Mouse (Mus musculus): Measurements from ENCODE around the gene Xk. TPM values are rescaled to one million over a fixed set of nuclear protein-coding genes. Genes with fewer than 3 reads are reported as not detected.

Gene Xk
- total RNA-seq (2023), result 10 to 100 TPM in 1 of 2 experiments, 1 to 10 TPM in 1; 6.4 to 11.3 TPM

DNA sequence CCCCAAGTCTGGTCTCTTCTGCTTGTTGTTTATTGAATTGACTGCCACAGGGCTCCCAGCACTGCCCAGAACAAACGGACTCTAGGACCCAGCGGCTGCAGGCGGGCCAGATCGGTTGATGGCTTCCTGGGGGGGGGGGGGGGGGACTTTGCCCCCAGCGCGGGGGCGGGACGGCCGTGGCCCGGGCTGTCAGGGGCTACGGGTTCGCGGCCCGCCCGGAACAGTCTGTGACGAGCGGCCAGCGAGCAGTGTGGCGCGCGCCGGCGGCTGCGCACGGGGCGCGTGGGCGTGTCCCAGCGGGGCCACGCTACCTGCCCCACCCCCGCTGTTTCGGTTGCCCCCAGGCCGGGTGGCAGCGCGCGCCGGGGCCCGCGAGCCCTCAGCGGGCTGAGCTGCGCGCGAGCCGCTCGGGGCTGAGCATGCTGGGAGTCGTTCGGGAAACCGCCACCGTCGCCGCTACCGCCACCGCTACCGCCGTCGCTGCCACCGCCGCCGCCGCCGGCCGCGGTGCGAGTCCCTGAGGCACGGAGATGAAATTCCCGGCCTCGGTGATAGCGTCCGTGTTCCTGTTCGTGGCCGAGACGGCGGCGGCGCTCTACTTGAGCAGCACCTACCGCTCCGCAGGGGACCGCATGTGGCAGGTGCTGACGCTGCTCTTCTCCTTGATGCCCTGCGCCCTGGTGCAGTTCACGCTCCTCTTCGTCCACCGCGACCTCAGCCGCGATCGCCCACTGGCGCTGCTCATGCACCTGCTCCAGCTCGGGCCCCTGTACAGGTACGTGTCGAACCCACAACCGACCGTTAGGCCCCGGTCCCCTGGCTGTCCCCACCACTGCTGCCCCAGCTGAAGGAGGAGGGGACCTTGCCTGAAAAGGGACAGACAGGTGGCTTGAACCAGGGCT is at the start of gene Xk:
Xk (plus strand) TSS at position 297 of the 902 bp plus-strand sequence.

GRCm38 (mm10) chrX:9256766-9257165 is 15.8 kb upstream of the Xk start, which contains the start of gene Gm14862:
TSS of gene Gm14862 (minus strand) at chrX:9256899.

GRCm38 (mm10) chrX:9283464-9283863 is 10.9 kb downstream of the Xk start, which contains the start of gene H2al1m:
TSS of gene H2al1m (plus strand) at chrX:9283764.

DNA sequence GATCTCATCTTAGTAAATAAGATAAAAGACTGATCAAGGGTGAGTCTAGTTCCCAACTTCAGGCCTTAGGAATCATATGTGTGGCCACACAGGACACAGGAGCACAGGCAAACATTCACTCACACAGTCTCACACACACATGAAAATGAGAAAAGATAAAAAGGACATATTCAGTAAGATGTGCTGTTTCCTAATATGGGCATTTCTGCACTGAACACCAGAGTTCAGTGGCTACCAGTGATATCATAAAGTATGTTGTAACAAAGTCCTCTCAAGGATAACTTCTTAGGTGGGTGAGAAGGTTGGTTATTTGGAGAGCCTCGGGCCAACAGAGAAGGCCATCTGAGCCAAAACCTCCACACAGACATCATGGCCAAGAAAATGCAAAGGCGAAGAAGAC is 77.8 kb downstream of the Xk start, which contains the start of gene H2al1k:
H2al1k (plus strand) TSS at position 301 of the 400 bp plus-strand sequence.

Other genes starting within 250 kb of the Xk start
- gene Fthl17e, start 239.3 kb upstream of the Xk start, total RNA-seq (2023), result not detected
- not detected for gene Fthl17f, start 209.7 kb upstream of the Xk start, total RNA-seq (2023)
- not detected for gene 4930402K13Rik, start 168.2 kb upstream of the Xk start, total RNA-seq (2023)
- not detected for gene Lancl3, start 72.9 kb upstream of the Xk start, total RNA-seq (2023)
- gene Gm14862, start 15.9 kb upstream of the Xk start, total RNA-seq (2023), result not detected
- 1 to 10 TPM; 1.6 to 1.8 TPM for gene H2al1m, start 11.0 kb downstream of the Xk start, total RNA-seq (2023)
- not detected for gene H2al1k, start 77.9 kb downstream of the Xk start, total RNA-seq (2023)
- gene Cybb, start 215.0 kb downstream of the Xk start, total RNA-seq (2023), result 1,000 to 10,000 TPM; 1,189 to 1,462 TPM

Measured in neutrophil, adult 59 days (primary cell).